Mouse (Mus musculus): ENCODE results near the gene Olfr974.
"Not testable (repeated sequence)": the region's sequence is repeated elsewhere in the genome, so short reads cannot be mapped to it uniquely, and the experiment has no call there.

Gene Olfr974

GRCm38 (mm10) chr9:39937201-39937600 lies at the start of gene Olfr974:
TSS of gene Olfr974 (plus strand) at chr9:39937501.
- no peak for DNase-seq (ENCODE audit: low spot score in 2 of 2)

- DNase-seq (ENCODE audit: low spot score in 2 of 2) = no peak
Observed at GRCm38 (mm10) chr9:39905106-39905505, 32.2 kb upstream of the Olfr974 start.

GRCm38 (mm10) chr9:39907036-39907435 lies 30.3 kb upstream of the Olfr974 start, which contains the start of gene Olfr229:
TSS of gene Olfr229 (plus strand) at chr9:39907336.
- no peak for DNase-seq (ENCODE audit: low spot score in 2 of 2)

- no peak for DNase-seq (ENCODE audit: low spot score in 2 of 2)
Observed at GRCm38 (mm10) chr9:39909939-39910338, 27.4 kb upstream of the Olfr974 start.

- DNase-seq (ENCODE audit: low spot score in 2 of 2) = not testable (repeated sequence)
Observed at GRCm38 (mm10) chr9:39927975-39928836, 9.1 kb upstream of the Olfr974 start.

GRCm38 (mm10) chr9:39928837-39929236 lies 8.5 kb upstream of the Olfr974 start:
- DNase-seq (ENCODE audit: low spot score in 2 of 2) = not testable (repeated sequence)

GRCm38 (mm10) chr9:39951946-39952345 lies 14.6 kb downstream of the Olfr974 start, which contains the start of gene Olfr975:
TSS of gene Olfr975 (minus strand) at chr9:39952046.
- DNase-seq (ENCODE audit: low spot score in 2 of 2) = no peak

- DNase-seq (ENCODE audit: low spot score in 2 of 2) = not testable (repeated sequence)
Observed at GRCm38 (mm10) chr9:39961033-39961432, 23.7 kb downstream of the Olfr974 start, which contains the start of gene Olfr976. TSS of gene Olfr976 (minus strand) at chr9:39961133.

GRCm38 (mm10) chr9:39976581-39977145 lies 39.4 kb downstream of the Olfr974 start:
- not testable (repeated sequence) for DNase-seq (ENCODE audit: low spot score in 2 of 2)

GRCm38 (mm10) chr9:39991813-39992212 lies 54.5 kb downstream of the Olfr974 start, which contains the start of gene Olfr978:
TSS of gene Olfr978 (plus strand) at chr9:39992113.
- DNase-seq (ENCODE audit: low spot score in 2 of 2) = no peak
